Comparison of ENCODE assay signal across 9 mouse cellular contexts in the genomic region with DNA sequence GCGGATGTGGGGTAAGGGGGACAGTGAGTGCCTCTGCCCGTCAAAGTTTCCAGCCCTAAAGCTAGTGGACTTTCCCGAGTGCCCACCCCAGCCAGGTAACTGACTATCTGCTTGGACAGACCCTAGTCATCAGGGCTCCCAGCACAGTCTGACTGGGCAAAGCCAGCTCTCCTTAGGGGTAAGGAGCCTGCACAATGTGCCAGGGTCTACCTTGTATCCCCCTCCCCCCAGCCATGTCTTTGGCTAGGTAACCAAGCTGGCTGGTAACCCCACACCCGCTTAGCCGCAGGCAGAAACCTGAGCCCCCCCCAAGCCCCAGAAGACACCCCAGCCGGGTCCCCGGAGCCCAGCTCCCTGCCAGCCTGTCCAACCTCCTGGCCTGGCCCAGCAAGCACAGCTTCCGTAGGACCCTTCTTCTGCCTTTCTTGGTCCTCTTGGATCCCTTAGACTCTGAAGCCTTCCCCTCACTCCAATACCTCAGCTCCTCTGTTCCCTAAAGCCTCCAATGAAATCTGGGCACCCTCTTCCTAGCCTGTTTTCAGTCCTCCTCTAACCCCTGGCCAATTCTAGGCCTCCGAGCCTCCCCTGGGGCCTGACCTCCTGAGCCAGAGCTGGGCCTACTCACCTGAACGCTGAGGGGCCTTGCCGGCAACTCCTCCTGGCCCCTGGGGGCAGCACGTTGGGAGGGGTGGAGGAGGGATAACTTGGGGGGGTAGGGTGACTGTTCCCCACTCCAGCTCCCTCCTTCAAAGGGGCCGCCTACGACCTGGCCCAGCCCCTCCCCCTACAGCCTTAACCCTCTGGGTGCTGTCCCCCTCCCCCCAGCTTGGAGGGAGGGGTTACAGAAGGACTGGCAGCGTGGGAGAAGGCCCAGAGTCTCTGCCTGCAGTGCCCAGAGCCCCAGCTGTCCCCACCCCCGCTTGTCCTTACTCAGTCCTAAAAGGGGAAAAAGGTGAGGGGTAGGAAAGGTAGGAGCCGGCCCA. TPM values are rescaled to one million over a fixed set of nuclear protein-coding genes. Genes with fewer than 3 reads are reported as not detected.
DNase-seq lines count a peak whose midpoint lies in the region; ATAC-seq and TF ChIP-seq lines count a peak whose summit lies in the region.
"Had no signal": no experiment of that assay in that cellular context is flagged by ENCODE, and none has a peak within 500 bp of the region (broad histone marks: within the 10 kb centered on the region; RNA-seq: fewer than 3 reads in every experiment).

No protein-coding gene starts in this region.

- H3K4me1 ChIP-seq in kidney, postnatal 0 days (replicated peaks; ENCODE audit: insufficient read depth, low read length) = peaks cover 23% of the 10 kb centered on the region; the same call in 1 of the 2 replicates
- peaks cover 70% of the 10 kb centered on the region for H3K4me1 ChIP-seq in embryonic facial prominence, embryonic 10.5 days
- peaks cover 12% of the 10 kb centered on the region; the same call in 1 of the 2 replicates for H3K4me1 ChIP-seq in forebrain, embryonic 14.5 days (ENCODE audit: control insufficient read depth, insufficient read depth, low read length)

- no peaks in the 10 kb centered on the region for H3K27me3 ChIP-seq in kidney, postnatal 0 days (ENCODE audit: insufficient read depth, low read length)
- peaks cover 58% of the 10 kb centered on the region for H3K27me3 ChIP-seq in embryonic facial prominence, embryonic 10.5 days (replicated peaks; ENCODE audit: low read depth, poor library complexity, severe bottlenecking)
- H3K27me3 ChIP-seq in forebrain, embryonic 14.5 days (replicated peaks; ENCODE audit: control insufficient read depth, insufficient read depth, low read length) = no peaks in the 10 kb centered on the region

- peak overlapping the region; percentile 14; the same call in 1 of the 2 replicates for H3K9ac ChIP-seq in kidney, postnatal 0 days (ENCODE audit: low read depth, low read length)
- no peak overlapping the region for H3K9ac ChIP-seq in forebrain, embryonic 14.5 days (ENCODE audit: low read length)

- peak overlapping the region; percentile 13 for H3K4me2 ChIP-seq in kidney, postnatal 0 days (ENCODE audit: low read length)
- no peak overlapping the region for H3K4me2 ChIP-seq in forebrain, embryonic 14.5 days (ENCODE audit: low read length)

- H3K27ac ChIP-seq in kidney, postnatal 0 days = no peak overlapping the region
- peak overlapping the region; percentile 63 for H3K27ac ChIP-seq in embryonic facial prominence, embryonic 10.5 days (replicated peaks)
- H3K27ac ChIP-seq in forebrain, embryonic 14.5 days (ENCODE audit: low read depth, low read length) = no peak overlapping the region

- peak; percentile 38 to 65 for DNase-seq in adrenal gland, adult (ENCODE audit: inconsistent age in 2 of 2, low spot score in 1 of 2)
- DNase-seq in adrenal gland, postnatal 4 days (ENCODE audit: low spot score in 2 of 2) = no peak
- DNase-seq in kidney, postnatal 0 days (ENCODE audit: low spot score) = no peak
- no peak for DNase-seq in kidney, postnatal 14 days
- DNase-seq in embryonic facial prominence, embryonic 10.5 days (ENCODE audit: low spot score) = no peak
- peak; percentile 24 to 45 for DNase-seq in lung, postnatal 4 days
- no peak for DNase-seq in forebrain, embryonic 14.5 days (ENCODE audit: low spot score)

- H3K4me3 ChIP-seq in kidney, postnatal 0 days (replicated peaks; ENCODE audit: low read depth, low read length) = no peak overlapping the region
- H3K4me3 ChIP-seq in embryonic facial prominence, embryonic 10.5 days = no peak overlapping the region
- H3K4me3 ChIP-seq in forebrain, embryonic 14.5 days (ENCODE audit: low read depth, low read length) = no peak overlapping the region

- ATAC-seq in kidney, postnatal 0 days (replicated peaks; ENCODE audit: low FRiP score, low read depth) = no peak
- ATAC-seq in erythroblast, adult 5-6 weeks (replicated peaks; ENCODE audit: low FRiP score, poor library complexity, severe bottlenecking) = no peak
- ATAC-seq in forebrain, embryonic 14.5 days = no peak

- H3K9me3 ChIP-seq in kidney, postnatal 0 days (replicated peaks; ENCODE audit: low read length) = no peaks in the 10 kb centered on the region
- H3K9me3 ChIP-seq in embryonic facial prominence, embryonic 10.5 days = no peaks in the 10 kb centered on the region
- H3K9me3 ChIP-seq in forebrain, embryonic 14.5 days (replicated peaks; ENCODE audit: control insufficient read depth, low read length) = no peaks in the 10 kb centered on the region

- WGBS in kidney, postnatal 0 days = 51% methylated on average over 17 of the region's 17 CpGs
- 44% methylated on average over 17 of the region's 17 CpGs for WGBS in embryonic facial prominence, embryonic 10.5 days
- WGBS in forebrain, embryonic 14.5 days = 52% methylated on average over 17 of the region's 17 CpGs

- no peak for TF ChIP-seq CTCF in kidney, postnatal 0 days (IDR thresholded peaks at IDR 0.05; ENCODE audit: low read depth)

- no peaks in the 10 kb centered on the region for H3K36me3 ChIP-seq in kidney, postnatal 0 days (ENCODE audit: insufficient read depth, low read length)
- H3K36me3 ChIP-seq in embryonic facial prominence, embryonic 10.5 days (replicated peaks) = no peaks in the 10 kb centered on the region
- no peaks in the 10 kb centered on the region for H3K36me3 ChIP-seq in forebrain, embryonic 14.5 days (ENCODE audit: control insufficient read depth, insufficient read depth, low read length)

RNA-seq across cellular contexts. Expression of a gene that starts 7.8 kb away (rescaled TPM):
- 10 to 100 TPM; 41.8 to 47.2 TPM for total RNA-seq in adrenal gland, postnatal 4 days (2021)
- 4.3 TPM in 2 replicates for polyA plus RNA-seq in kidney, postnatal 0 days (2015; fragmentation: Nextera tagmentation; extraction: Ambion mirVana)
- 0.98 and 1.2 TPM in 2 replicates for polyA plus RNA-seq in embryonic facial prominence, embryonic 10.5 days (2016; fragmentation: Nextera tagmentation; extraction: Ambion mirVana)
- total RNA-seq in erythroblast, adult 5-6 weeks (2015; ENCODE audit: low replicate concordance) = 5.8 and 7.7 TPM in 2 replicates
- 5.4 and 15.2 TPM in 2 replicates for total RNA-seq in erythroblast, adult 5-6 weeks (2017; ENCODE audit: low replicate concordance)
- polyA plus RNA-seq in forebrain, embryonic 14.5 days (2014; fragmentation: Nextera tagmentation; extraction: Ambion mirVana) = 0.28 and 0.41 TPM in 2 replicates

RNA-seq across cellular contexts. Expression of a gene that starts 15.9 kb away (rescaled TPM):
- total RNA-seq in adrenal gland, postnatal 4 days (2021) = not detected
- polyA plus RNA-seq in kidney, postnatal 0 days (2015; fragmentation: Nextera tagmentation; extraction: Ambion mirVana) = 0.16 TPM in 1 of 2 replicates, not detected in the other
- 0.74 TPM in 1 of 2 replicates, not detected in the other for polyA plus RNA-seq in embryonic facial prominence, embryonic 10.5 days (2016; fragmentation: Nextera tagmentation; extraction: Ambion mirVana)
- total RNA-seq in erythroblast, adult 5-6 weeks (2015; ENCODE audit: low replicate concordance) = 0.63 and 3.7 TPM in 2 replicates
- total RNA-seq in erythroblast, adult 5-6 weeks (2017; ENCODE audit: low replicate concordance) = 0.17 TPM in 1 of 2 replicates, not detected in the other
- not detected in 2 replicates for polyA plus RNA-seq in forebrain, embryonic 14.5 days (2014; fragmentation: Nextera tagmentation; extraction: Ambion mirVana)
- total RNA-seq: common myeloid progenitor, adult 5-6 weeks had no signal

RNA-seq across cellular contexts. Expression of a gene that starts 21.7 kb away (rescaled TPM):
- total RNA-seq in adrenal gland, postnatal 4 days (2021) = 1 to 10 TPM in 1 of 2 experiments, under 1 TPM in 1; 0.81 to 1.2 TPM
- 6.2 TPM in 2 replicates for polyA plus RNA-seq in kidney, postnatal 0 days (2015; fragmentation: Nextera tagmentation; extraction: Ambion mirVana)
- polyA plus RNA-seq in embryonic facial prominence, embryonic 10.5 days (2016; fragmentation: Nextera tagmentation; extraction: Ambion mirVana) = 0.20 and 0.47 TPM in 2 replicates
- not detected in 2 replicates for total RNA-seq in erythroblast, adult 5-6 weeks (2015; ENCODE audit: low replicate concordance)
- not detected in 2 replicates for total RNA-seq in erythroblast, adult 5-6 weeks (2017; ENCODE audit: low replicate concordance)
- 0.78 and 0.83 TPM in 2 replicates for polyA plus RNA-seq in forebrain, embryonic 14.5 days (2014; fragmentation: Nextera tagmentation; extraction: Ambion mirVana)

RNA-seq across cellular contexts. Expression of a gene that starts 24.9 kb away (rescaled TPM):
- total RNA-seq in adrenal gland, postnatal 4 days (2021) = 10 to 100 TPM; 30.9 to 36.8 TPM
- polyA plus RNA-seq in kidney, postnatal 0 days (2015; fragmentation: Nextera tagmentation; extraction: Ambion mirVana) = 28.8 and 29.8 TPM in 2 replicates
- 25.3 and 28.2 TPM in 2 replicates for polyA plus RNA-seq in embryonic facial prominence, embryonic 10.5 days (2016; fragmentation: Nextera tagmentation; extraction: Ambion mirVana)
- 2.1 and 6.3 TPM in 2 replicates for total RNA-seq in erythroblast, adult 5-6 weeks (2015; ENCODE audit: low replicate concordance)
- 1.8 and 3.1 TPM in 2 replicates for total RNA-seq in erythroblast, adult 5-6 weeks (2017; ENCODE audit: low replicate concordance)
- polyA plus RNA-seq in forebrain, embryonic 14.5 days (2014; fragmentation: Nextera tagmentation; extraction: Ambion mirVana) = 34.9 and 41.0 TPM in 2 replicates

RNA-seq across cellular contexts. Expression of a gene that starts 25.0 kb away (rescaled TPM):
- total RNA-seq in adrenal gland, postnatal 4 days (2021) = under 1 TPM; 0.25 to 0.48 TPM
- 0.57 and 0.62 TPM in 2 replicates for polyA plus RNA-seq in kidney, postnatal 0 days (2015; fragmentation: Nextera tagmentation; extraction: Ambion mirVana)
- polyA plus RNA-seq in embryonic facial prominence, embryonic 10.5 days (2016; fragmentation: Nextera tagmentation; extraction: Ambion mirVana) = 0.09 and 0.15 TPM in 2 replicates
- total RNA-seq in erythroblast, adult 5-6 weeks (2015; ENCODE audit: low replicate concordance) = not detected in 2 replicates
- not detected in 2 replicates for total RNA-seq in erythroblast, adult 5-6 weeks (2017; ENCODE audit: low replicate concordance)
- 0.08 and 0.15 TPM in 2 replicates for polyA plus RNA-seq in forebrain, embryonic 14.5 days (2014; fragmentation: Nextera tagmentation; extraction: Ambion mirVana)
- total RNA-seq: common myeloid progenitor, adult 5-6 weeks had no signal

Comparison
In these comparisons a context has a peak if more than half of its experiments do, and no peak if none do; other contexts are left out.
1. DNase-seq: peak in adrenal gland, adult (2 of 2) and lung, postnatal 4 days (2 of 2); none in adrenal gland, postnatal 4 days (0 of 2), kidney, postnatal 0 days (single experiment), kidney, postnatal 14 days (single experiment), embryonic facial prominence, embryonic 10.5 days (single experiment) and forebrain, embryonic 14.5 days (single experiment).